Mouse (Mus musculus) CH12.LX (cell line): Measurements from ENCODE around the gene Ctsl.

Experiments
- CTCF ChIP-seq, 2 experiments: IDR thresholded peaks in 1 of 2; conservative IDR thresholded peaks in 1 of 2; 2 replicates each; pipeline ENCODE4 v1.5.1; 2011 to 2012; ENCODE audit warnings: low read depth in 2 of 2, low read length in 2 of 2, improper control_type of control experiment in 1 of 2, inconsistent platforms in 1 of 2, mild to moderate bottlenecking in 1 of 2, moderate library complexity in 1 of 2
- E2F4 ChIP-seq: IDR thresholded peaks from 2 replicates; pipeline ENCODE4 v1.6.1; 2011; ENCODE audit warnings: low read depth, low read length, improper control_type of control experiment; ENCODE audit not compliant: insufficient replicate concordance
- EP300 ChIP-seq: IDR thresholded peaks from 2 replicates; pipeline ENCODE4 v1.6.1; 2011; ENCODE audit warnings: low read length, improper control_type of control experiment
- ETS1 ChIP-seq: conservative IDR thresholded peaks from 2 replicates; pipeline ENCODE4 v1.6.1; 2012; ENCODE audit warnings: low read depth, mild to moderate bottlenecking, inconsistent platforms, low read length, improper control_type of control experiment, moderate library complexity
- JUND ChIP-seq: conservative IDR thresholded peaks from 2 replicates; pipeline ENCODE4 v1.6.1; 2011; ENCODE audit warnings: low read depth, low read length, improper control_type of control experiment
- NELFE ChIP-seq: IDR thresholded peaks from 2 replicates; pipeline ENCODE4 v1.6.1; 2011; ENCODE audit warnings: low read depth, low read length, improper control_type of control experiment
- NRF1 ChIP-seq: IDR thresholded peaks from 2 replicates; pipeline ENCODE4 v1.6.1; 2014; ENCODE audit warnings: low read depth, mild to moderate bottlenecking, inconsistent platforms, low read length, improper control_type of control experiment, moderate library complexity
- PAX5 ChIP-seq: IDR thresholded peaks from 2 replicates; pipeline ENCODE4 v1.6.1; 2012; ENCODE audit warnings: low read length, inconsistent platforms, mixed read lengths
- POLR2A ChIP-seq: IDR thresholded peaks from 2 replicates; pipeline ENCODE4 v1.6.1; 2011; ENCODE audit warnings: low read depth, mild to moderate bottlenecking, improper control_type of control experiment, low read length
- RCOR1 ChIP-seq: conservative IDR thresholded peaks from 2 replicates; pipeline ENCODE4 v1.6.1; 2012; ENCODE audit warnings: low read depth, mild to moderate bottlenecking, inconsistent platforms, low read length, improper control_type of control experiment
- UBTF ChIP-seq: IDR thresholded peaks from 2 replicates; pipeline ENCODE4 v1.6.1; 2012; ENCODE audit warnings: low read depth, mild to moderate bottlenecking, inconsistent platforms, low read length, improper control_type of control experiment, moderate library complexity
- ZC3H11A ChIP-seq: IDR thresholded peaks from 2 replicates; pipeline ENCODE4 v1.6.1; 2012; ENCODE audit warnings: low read depth, mild to moderate bottlenecking, inconsistent platforms, low read length, improper control_type of control experiment

DNA sequence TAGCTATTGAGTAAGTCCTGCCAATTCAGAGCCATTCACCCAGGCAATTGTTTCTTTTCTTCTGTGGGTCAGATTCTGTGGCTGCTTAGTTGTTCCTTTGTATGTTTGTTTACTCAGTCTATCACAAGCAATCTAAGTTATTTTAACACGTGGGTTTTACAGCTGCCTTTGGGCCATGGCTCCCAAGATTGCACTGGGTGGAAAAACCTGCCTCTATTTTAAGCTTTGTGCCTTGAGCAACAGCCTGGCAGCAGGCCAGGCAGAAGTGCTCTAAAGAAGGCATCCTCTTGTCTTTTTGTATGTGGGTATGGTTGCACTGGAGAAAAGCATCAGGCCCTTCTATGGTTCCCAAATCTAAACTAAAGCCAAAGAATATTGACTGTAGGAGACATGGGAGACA lies 3.0 kb upstream of the Ctsl start:
- TF ChIP-seq CTCF (conservative IDR thresholded peaks at IDR 0.05 in 1 of 2, IDR thresholded peaks at IDR 0.05 in 1 of 2; ENCODE audit: low read depth in 2 of 2, low read length in 2 of 2) (no peak), ZC3H11A (no peak), EP300 (no peak), NELFE (no peak), POLR2A (no peak), RCOR1 (no peak), E2F4 (no peak), NRF1 (no peak), UBTF (no peak), JUND (no peak), ETS1 (no peak), PAX5 (no peak)
